Mouse (Mus musculus) C2C12 (cell line): ENCODE measurements around the gene Abca13.

Source experiments
- CEBPB ChIP-seq: IDR thresholded peaks from one replicate; pipeline ENCODE4 v1.6.1; 2011; ENCODE audit warnings: low read depth, mild to moderate bottlenecking, control low read depth, moderate library complexity
- CTCF ChIP-seq: IDR thresholded peaks from one replicate; pipeline ENCODE4 v1.5.1; 2011; ENCODE audit not compliant: control insufficient read depth, insufficient read depth, insufficient read length
- FOSL1 ChIP-seq: IDR thresholded peaks from one replicate; pipeline ENCODE4 v1.8.0; 2011; ENCODE audit warnings: mild to moderate bottlenecking, low read length; ENCODE audit not compliant: poor library complexity, insufficient read depth, severe bottlenecking
- MAX ChIP-seq: IDR thresholded peaks from one replicate; pipeline ENCODE4 v1.6.1; 2011; ENCODE audit warnings: mild to moderate bottlenecking, control low read depth
- MYOD1 ChIP-seq: IDR thresholded peaks from one replicate; pipeline ENCODE4 v1.6.1; 2011; ENCODE audit warnings: low read depth; ENCODE audit not compliant: control insufficient read depth, insufficient read length
- MYOG ChIP-seq: IDR thresholded peaks from one replicate; pipeline ENCODE4 v1.6.1; 2011; ENCODE audit not compliant: control insufficient read depth, insufficient read length; ENCODE audit errors: extremely low read depth
- USF1 ChIP-seq: IDR thresholded peaks from one replicate; pipeline ENCODE4 v1.6.1; 2011; ENCODE audit warnings: low read depth, mild to moderate bottlenecking, control low read depth, moderate library complexity

DNA sequence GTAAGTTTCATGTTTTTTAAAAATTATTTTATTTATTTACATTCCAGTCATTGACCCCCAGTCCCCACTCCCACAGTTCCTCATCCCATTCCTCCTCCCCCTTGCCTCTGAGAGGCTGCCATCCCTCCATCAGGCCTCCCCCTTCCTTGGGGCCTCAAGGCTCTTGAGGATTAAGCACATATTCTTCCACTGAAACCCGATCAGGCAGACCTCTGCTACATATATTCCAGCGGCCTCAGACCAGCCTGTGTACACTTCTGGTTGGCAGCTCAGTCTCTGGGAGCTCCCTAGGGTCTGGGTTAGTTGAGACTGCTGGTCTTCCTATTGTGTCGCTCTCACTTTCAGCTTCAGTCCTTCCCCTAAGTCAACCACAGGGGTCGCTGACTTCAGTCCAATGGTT, 24.5 kb downstream of the Abca13 start:
- TF ChIP-seq MAX, result no peak
- no peak for TF ChIP-seq CTCF
- no peak for TF ChIP-seq CEBPB
- TF ChIP-seq FOSL1, result no peak
- no peak for TF ChIP-seq USF1
- no peak for TF ChIP-seq MYOD1
- no peak for TF ChIP-seq MYOG
